Mouse (Mus musculus) Patski (cell line): ENCODE data around the gene Mfsd9. TPM values are rescaled to one million over a fixed set of nuclear protein-coding genes. Genes with fewer than 3 reads are reported as not detected.

ENCODE experiments used
- ATAC-seq: fragments of 100-300 bp; one replicate; pipeline ENCODE4 v1.8.0; 2021
- CTCF ChIA-PET: fragments of 350-600 bp; sonication (Branson Sonifier 250); formaldehyde crosslinking; loops from one replicate; lab custom pipeline; 2022; ENCODE audit warnings: inconsistent platforms; lab: Charles Lee
- POLR2A ChIA-PET: fragments of 350-600 bp; sonication (Branson Sonifier 250); formaldehyde crosslinking; loops from one replicate; lab custom pipeline; 2022; ENCODE audit warnings: antibody characterized with exemption, inconsistent platforms; lab: Charles Lee
- DNase-seq: peaks from one replicate; pipeline ENCODE4 v3.0.0-alpha.2; 2011; ENCODE audit warnings: low read depth, low spot score
- H3K27me3 ChIP-seq: fragments of 371-371 bp; one replicate; pipeline ENCODE4 v1.5.1; 2021
- CTCF ChIP-seq: fragments of 100-300 bp; IDR thresholded peaks from one replicate; pipeline ENCODE4 v1.5.1; 2021
- in situ Hi-C: fragments of 300-500 bp; cut with MboI; formaldehyde crosslinking; loops from 3 replicates; pipeline ENCODE4 v1.11.1; 2018; ENCODE audit warnings: low pct_unique_long_range_greater_than_20kb, mixed read lengths
- polyA plus RNA-seq: library from polyadenylated mRNA; unstranded; gene quantifications from one replicate; pipeline ENCODE4 v1.2.3, GENCODE M21; 2021

Gene Mfsd9
- 6.2 TPM for polyA plus RNA-seq

DNA sequence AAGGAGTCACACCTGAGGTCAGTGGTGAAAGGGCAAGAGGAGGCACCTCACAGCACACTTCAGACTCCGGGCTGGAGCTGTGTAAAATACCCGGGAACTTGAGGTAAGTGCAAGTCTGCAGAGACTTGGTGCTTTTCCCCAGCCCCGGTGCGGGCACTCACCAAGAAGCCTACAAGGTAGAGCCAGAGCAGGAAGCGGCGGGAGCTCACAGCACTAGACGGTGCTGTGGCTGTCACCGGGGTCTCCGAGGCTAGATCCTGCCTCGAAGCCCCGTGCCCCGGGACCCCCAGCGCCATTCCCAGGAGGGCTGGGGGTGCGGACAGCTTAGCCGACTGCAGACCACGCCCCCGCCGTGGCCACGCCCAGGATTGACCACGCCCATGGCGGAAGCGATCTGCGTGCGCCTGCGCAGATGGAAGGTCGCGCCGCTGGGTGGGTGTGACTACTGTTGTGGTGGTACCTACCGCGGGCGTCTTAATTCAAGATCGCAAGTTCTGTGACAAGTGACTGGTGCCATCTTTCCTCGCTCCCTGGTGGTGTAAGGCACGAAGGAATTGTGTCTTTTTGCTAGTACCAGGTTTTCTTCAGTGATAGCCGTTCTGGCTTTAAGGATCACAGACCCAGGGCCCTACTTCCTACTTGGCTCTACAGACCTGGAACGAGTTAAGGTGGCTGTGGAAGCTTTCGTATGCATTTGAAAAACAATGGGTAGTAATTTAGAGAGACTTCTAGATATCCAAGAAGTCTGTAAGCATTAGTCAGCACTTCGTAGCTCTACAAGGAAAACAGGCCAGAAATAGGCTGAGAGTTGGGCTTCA lies at the start of gene Mfsd9:
Gene Mfsd9 (minus strand): TSS at position 364 of the 818 bp plus-strand sequence.
- no peak for TF ChIP-seq CTCF
- CTCF ChIA-PET = interaction anchor here (0.6 to 1.8 kb wide), 4 partner anchors 17 to 496 kb away, joined by 3 to 4 read pairs (median 3); no protein-coding TSS in a partner anchor
- peak; percentile 86 for ATAC-seq
- H3K27me3 ChIP-seq = no peaks in the 10 kb centered on the region
- DNase-seq = peak; percentile 50
- in situ Hi-C loops = no loop called here
- POLR2A ChIA-PET = no interaction called here

GRCm38 (mm10) chr1:40835468-40835867 lies 45.0 kb upstream of the Mfsd9 start:
- TF ChIP-seq CTCF = no peak
- peaks cover 3% of the 10 kb centered on the region for H3K27me3 ChIP-seq
- no peak for DNase-seq
- ChIA-PET POLR2A (no interaction called here), CTCF (interaction anchor here (1.3 to 2.6 kb wide), 2 partner anchors 9 to 33 kb away, joined by 5 to 10 read pairs; no protein-coding TSS in a partner anchor)
- in situ Hi-C loops = no loop called here
- ATAC-seq = no peak

GRCm38 (mm10) chr1:40830712-40831507 lies 40.4 kb upstream of the Mfsd9 start:
- no peak for TF ChIP-seq CTCF
- in situ Hi-C loops = no loop called here
- CTCF ChIA-PET = no interaction called here
- ATAC-seq = no peak
- POLR2A ChIA-PET = no interaction called here
- no peak for DNase-seq
- peaks cover 4% of the 10 kb centered on the region for H3K27me3 ChIP-seq

DNA sequence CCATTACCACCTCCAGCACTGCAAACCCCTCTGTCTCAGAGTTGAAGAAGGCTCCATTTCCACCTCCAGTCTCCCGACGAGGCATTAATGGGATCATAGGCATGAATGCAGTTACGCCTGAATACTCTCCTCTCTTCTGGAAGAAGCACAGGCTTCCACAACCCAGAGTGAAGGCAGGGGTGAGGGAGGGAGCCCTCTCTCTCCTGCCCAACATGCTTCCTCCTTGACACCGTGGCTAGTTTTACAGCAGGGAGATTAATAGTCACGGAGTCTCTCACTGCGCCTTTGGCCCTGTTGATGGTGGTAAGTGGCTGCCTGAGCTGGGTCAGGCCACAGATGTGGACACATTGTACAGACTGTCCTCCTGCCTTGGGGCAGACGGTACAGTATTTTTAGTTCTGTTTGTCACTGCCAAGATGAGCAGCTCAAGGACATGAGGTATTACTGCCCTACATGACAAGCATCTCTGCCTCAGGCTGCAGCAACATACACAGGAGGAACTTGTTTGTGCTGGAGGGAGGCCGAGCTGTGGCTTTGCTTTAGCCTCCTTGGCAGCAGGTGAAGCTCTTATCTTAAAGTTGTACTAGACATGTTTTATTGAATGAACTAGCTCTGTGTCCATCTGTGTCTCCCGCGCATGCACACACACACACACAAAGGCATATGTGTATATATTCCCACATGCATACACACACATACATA lies 38.9 kb upstream of the Mfsd9 start:
- DNase-seq = no peak
- in situ Hi-C loops = no loop called here
- TF ChIP-seq CTCF = no peak
- peaks cover 4% of the 10 kb centered on the region for H3K27me3 ChIP-seq
- ATAC-seq = no peak
- POLR2A ChIA-PET = no interaction called here
- CTCF ChIA-PET = interaction anchor here (1.0 to 2.6 kb wide), 3 partner anchors 10 to 27 kb away, joined by 3 to 8 read pairs (median 4); no protein-coding TSS in a partner anchor

DNA sequence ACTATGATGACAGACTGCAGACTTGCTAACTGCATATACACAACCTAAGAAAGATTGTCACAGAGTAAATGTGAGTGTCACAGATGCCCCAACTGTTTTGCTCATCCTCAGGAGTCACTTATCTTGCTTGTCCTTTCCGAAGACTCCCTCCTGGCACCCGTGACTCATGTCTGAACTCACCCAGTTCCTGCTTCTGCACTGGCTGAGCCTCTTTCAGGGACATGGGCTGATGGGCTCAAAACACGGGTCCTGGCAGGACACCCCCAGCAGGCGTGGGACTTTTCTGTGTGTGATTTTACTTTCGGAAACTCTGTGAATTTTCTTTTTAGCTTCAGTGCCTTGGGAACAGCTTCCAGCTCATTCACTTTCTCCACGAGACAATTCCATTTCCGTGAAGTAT lies 35.3 kb upstream of the Mfsd9 start:
- no peak for DNase-seq
- no peak for TF ChIP-seq CTCF
- ATAC-seq = no peak
- peaks cover 4% of the 10 kb centered on the region for H3K27me3 ChIP-seq
- in situ Hi-C loops = no loop called here
- ChIA-PET POLR2A (no interaction called here), CTCF (no interaction called here)

DNA sequence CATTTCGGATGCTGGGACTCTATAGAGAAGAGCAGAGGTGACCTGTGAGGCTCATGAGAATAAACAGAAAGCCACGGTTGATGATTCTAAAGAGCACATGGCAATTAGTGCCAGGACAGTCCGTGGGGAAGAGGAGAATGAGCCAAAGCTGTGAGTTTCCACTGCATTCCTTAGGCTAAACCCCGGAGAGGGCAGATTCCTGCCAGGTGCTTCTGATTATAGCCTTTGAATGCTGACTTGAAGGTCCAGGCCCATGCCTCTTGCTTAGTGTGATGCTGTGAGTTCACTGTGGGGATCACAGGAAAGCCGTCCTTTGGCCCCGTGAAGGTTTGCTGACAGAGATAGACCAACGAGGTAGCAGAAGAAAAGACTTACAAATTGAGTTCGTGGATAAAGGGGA lies 34.4 kb upstream of the Mfsd9 start:
- TF ChIP-seq CTCF = no peak
- peaks cover 4% of the 10 kb centered on the region for H3K27me3 ChIP-seq
- DNase-seq (no peak), ATAC-seq (no peak)
- ChIA-PET POLR2A (no interaction called here), CTCF (no interaction called here)
- in situ Hi-C loops = no loop called here

GRCm38 (mm10) chr1:40824517-40824916 lies 34.0 kb upstream of the Mfsd9 start:
- ATAC-seq (no peak), DNase-seq (no peak)
- peaks cover 4% of the 10 kb centered on the region for H3K27me3 ChIP-seq
- TF ChIP-seq CTCF = no peak
- CTCF ChIA-PET = no interaction called here
- POLR2A ChIA-PET = no interaction called here
- in situ Hi-C loops = no loop called here

- ATAC-seq (no peak), DNase-seq (no peak)
- ChIA-PET CTCF (no interaction called here), POLR2A (no interaction called here)
- in situ Hi-C loops = no loop called here
- TF ChIP-seq CTCF = no peak
- peaks cover 7% of the 10 kb centered on the region for H3K27me3 ChIP-seq
These were observed 24.8 kb upstream of the Mfsd9 start for GRCm38 (mm10) chr1:40815071-40815845.

GRCm38 (mm10) chr1:40808643-40809042 lies 18.2 kb upstream of the Mfsd9 start:
- ChIA-PET CTCF (interaction anchor here (1.4 kb wide), 1 partner anchor 17 kb away, joined by 4 read pairs; no protein-coding TSS in a partner anchor), POLR2A (no interaction called here)
- in situ Hi-C loops = no loop called here
- H3K27me3 ChIP-seq = peaks cover 32% of the 10 kb centered on the region
- ATAC-seq (no peak), DNase-seq (no peak)
- no peak for TF ChIP-seq CTCF

GRCm38 (mm10) chr1:40805891-40806290 lies 15.4 kb upstream of the Mfsd9 start:
- CTCF ChIA-PET = no interaction called here
- DNase-seq (no peak), ATAC-seq (no peak)
- in situ Hi-C loops = no loop called here
- POLR2A ChIA-PET = no interaction called here
- TF ChIP-seq CTCF = no peak
- peaks cover 29% of the 10 kb centered on the region for H3K27me3 ChIP-seq
